Mouse (Mus musculus) forebrain, embryonic 14.5 days (tissue): ENCODE measurements at regions not wholly inside any gene's neighbourhood (a gene's known extent, or its start where the extent isn't known, plus 50 kb on each side); places are given as distances from the start of the nearest gene placed in this dataset.

Experiments
- ATAC-seq: fragments of 200-750 bp; cut with Nextera tagmentation; 2 replicates; pipeline ENCODE4 v1.8.0; 2017; ENCODE audit warnings: mild to moderate bottlenecking, moderate library complexity
- DNase-seq: peaks from one replicate; pipeline ENCODE4 v3.0.0-alpha.2; 2015; ENCODE audit warnings: low spot score
- H3K27ac ChIP-seq: fragments of 300-500 bp; sonication (generic); 2 replicates; pipeline ENCODE4 v1.5.1; 2014; ENCODE audit warnings: low read depth, mild to moderate bottlenecking, control low read depth, low read length, moderate library complexity
- H3K27me3 ChIP-seq: fragments of 300-500 bp; sonication (generic); replicated peaks from 2 replicates; pipeline ENCODE4 v1.6.1; 2014; ENCODE audit warnings: low read length, control low read depth, mixed read lengths; ENCODE audit not compliant: control insufficient read depth, insufficient read depth
- H3K36me3 ChIP-seq: fragments of 300-500 bp; sonication (generic); 2 replicates; pipeline ENCODE4 v1.6.1; 2014; ENCODE audit warnings: low read length, control low read depth; ENCODE audit not compliant: control insufficient read depth, insufficient read depth
- H3K4me1 ChIP-seq: fragments of 300-500 bp; sonication (generic); 2 replicates; pipeline ENCODE4 v1.6.1; 2014; ENCODE audit warnings: antibody characterized with exemption, low read length, control low read depth; ENCODE audit not compliant: control insufficient read depth, insufficient read depth
- H3K4me2 ChIP-seq: fragments of 300-500 bp; sonication (generic); 2 replicates; pipeline ENCODE4 v1.6.1; 2014; ENCODE audit warnings: mild to moderate bottlenecking, control low read depth, low read length
- H3K4me3 ChIP-seq: fragments of 300-500 bp; sonication (generic); 2 replicates; pipeline ENCODE4 v1.5.1; 2014; ENCODE audit warnings: low read depth, low read length, control low read depth
- H3K9ac ChIP-seq: fragments of 300-500 bp; sonication (generic); 2 replicates; pipeline ENCODE4 v1.6.1; 2014; ENCODE audit warnings: mild to moderate bottlenecking, low read length, control low read depth, moderate library complexity
- H3K9me3 ChIP-seq: fragments of 300-500 bp; sonication (generic); replicated peaks from 2 replicates; pipeline ENCODE4 v1.6.1; 2016; ENCODE audit warnings: low read length, control low read depth, mixed read lengths; ENCODE audit not compliant: control insufficient read depth
- WGBS: fragments of 180-500 bp; shearing (Covaris S2); extraction: QIAGEN DNeasy Blood & Tissue Kit; methylation state at CpG from one replicate; pipeline ENCODE4 v1.1.7; 2014; 5-methylcytosine and 5-hydroxymethylcytosine counted together

DNA sequence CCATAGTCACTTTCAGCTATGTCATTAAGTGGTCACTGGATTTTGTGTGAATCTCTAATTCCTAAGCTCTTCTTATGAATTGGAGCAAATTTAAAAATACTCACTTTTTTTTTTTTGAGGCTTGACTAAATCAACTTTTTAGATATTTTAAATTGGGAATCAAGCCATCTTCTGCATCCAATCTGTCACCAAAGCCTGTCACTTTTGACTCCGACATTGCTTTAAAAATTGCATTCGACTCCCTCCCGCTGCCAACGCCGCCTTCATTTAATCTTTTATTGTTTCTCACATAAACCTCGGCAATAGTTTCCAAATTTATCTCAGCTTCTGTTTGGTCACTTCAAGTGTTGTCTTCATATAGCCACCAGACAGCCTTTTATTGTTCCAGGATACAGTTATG is 109.8 kb upstream of the Rorb start:
- no peaks in the 10 kb centered on the region for H3K27me3 ChIP-seq
- H3K36me3 ChIP-seq = no peaks in the 10 kb centered on the region
- no peak overlapping the region for H3K4me2 ChIP-seq
- H3K9me3 ChIP-seq = no peaks in the 10 kb centered on the region
- no peak overlapping the region for H3K9ac ChIP-seq
- no peak overlapping the region for H3K27ac ChIP-seq
- peak; percentile 6 for DNase-seq
- no peaks in the 10 kb centered on the region for H3K4me1 ChIP-seq
- 83% methylated on average over 6 of the region's 6 CpGs for WGBS
- ATAC-seq = no peak
- H3K4me3 ChIP-seq = no peak overlapping the region

DNA sequence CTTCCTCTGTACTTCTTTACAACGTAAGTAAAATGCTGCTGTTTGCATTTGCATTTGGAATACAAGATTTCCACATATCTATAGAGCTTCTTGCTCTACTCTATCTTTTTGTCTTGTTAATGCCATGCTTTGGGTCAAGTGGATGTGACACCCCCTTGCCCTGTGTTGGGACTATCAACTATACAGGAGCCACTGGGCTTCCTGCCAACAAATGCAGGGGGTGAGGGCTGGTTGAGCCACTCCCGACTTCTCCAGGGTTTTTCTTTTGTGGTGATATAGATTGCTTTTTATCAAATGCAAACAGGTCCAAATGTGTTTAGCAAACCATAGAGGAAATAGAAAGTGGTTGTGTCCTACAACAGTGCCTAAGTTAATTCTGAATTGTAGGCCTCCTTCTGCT is 108.4 kb upstream of the Rorb start:
- H3K27ac ChIP-seq = no peak overlapping the region
- H3K4me1 ChIP-seq = no peaks in the 10 kb centered on the region
- whole genome bisulfite sequencing = 55% methylated on average over 2 of the region's 2 CpGs
- H3K9me3 ChIP-seq = no peaks in the 10 kb centered on the region
- H3K36me3 ChIP-seq = no peaks in the 10 kb centered on the region
- no peaks in the 10 kb centered on the region for H3K27me3 ChIP-seq
- H3K4me3 ChIP-seq = no peak overlapping the region
- ATAC-seq (no peak), DNase-seq (no peak)
- H3K9ac ChIP-seq = no peak overlapping the region
- H3K4me2 ChIP-seq = no peak overlapping the region

DNA sequence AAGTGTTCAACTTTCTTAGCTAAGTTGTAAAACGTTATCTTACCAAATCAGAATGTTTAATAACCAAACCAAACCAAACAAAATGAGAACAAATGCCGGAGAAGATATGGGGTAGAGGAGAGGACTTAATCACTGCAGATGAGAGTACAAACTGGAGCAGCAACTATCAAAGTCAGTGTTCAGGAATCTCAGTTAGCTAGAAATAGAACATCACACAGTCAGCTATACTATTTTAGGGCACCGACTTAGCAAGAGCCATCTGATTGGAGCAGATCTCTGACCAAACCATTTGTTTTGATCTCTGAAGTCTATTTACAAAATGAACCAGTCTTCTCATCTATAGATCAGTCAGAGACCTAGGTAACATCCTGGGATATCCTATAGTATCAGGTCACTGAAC is 107.7 kb upstream of the Rorb start:
- WGBS = 84% methylated on average over 3 of the region's 3 CpGs
- Histone ChIP-seq H3K4me2 (no peak overlapping the region), H3K9ac (no peak overlapping the region), H3K27ac (no peak overlapping the region), H3K4me1 (no peaks in the 10 kb centered on the region), H3K4me3 (no peak overlapping the region), H3K27me3 (no peaks in the 10 kb centered on the region), H3K9me3 (no peaks in the 10 kb centered on the region), H3K36me3 (no peaks in the 10 kb centered on the region)
- ATAC-seq (no peak), DNase-seq (no peak)

DNA sequence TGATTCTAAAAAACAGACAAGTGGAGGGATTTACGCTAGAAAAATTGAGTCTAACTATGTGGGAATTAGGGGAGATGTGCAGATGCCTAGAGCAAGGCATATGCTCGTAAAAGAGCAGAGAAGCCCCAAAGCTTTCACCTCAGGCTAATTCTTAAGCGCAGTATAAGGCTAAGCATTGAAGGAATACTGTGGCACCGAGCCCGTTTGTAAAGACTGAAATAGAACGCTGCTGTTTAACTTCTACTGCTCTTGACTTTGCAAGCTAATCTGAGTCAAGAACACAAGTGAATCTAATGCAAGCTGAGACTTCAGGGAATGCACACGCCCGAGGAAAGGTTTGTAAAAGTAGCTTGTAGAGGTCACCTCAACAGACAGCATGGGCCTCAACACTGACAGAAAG is 88.5 kb upstream of the Rorb start:
- Histone ChIP-seq H3K27me3 (no peaks in the 10 kb centered on the region), H3K27ac (no peak overlapping the region), H3K4me2 (no peak overlapping the region), H3K36me3 (no peaks in the 10 kb centered on the region), H3K9ac (no peak overlapping the region), H3K4me1 (no peaks in the 10 kb centered on the region), H3K9me3 (no peaks in the 10 kb centered on the region), H3K4me3 (no peak overlapping the region)
- no peak for DNase-seq
- WGBS = 81% methylated on average over 8 of the region's 8 CpGs
- no peak for ATAC-seq

DNA sequence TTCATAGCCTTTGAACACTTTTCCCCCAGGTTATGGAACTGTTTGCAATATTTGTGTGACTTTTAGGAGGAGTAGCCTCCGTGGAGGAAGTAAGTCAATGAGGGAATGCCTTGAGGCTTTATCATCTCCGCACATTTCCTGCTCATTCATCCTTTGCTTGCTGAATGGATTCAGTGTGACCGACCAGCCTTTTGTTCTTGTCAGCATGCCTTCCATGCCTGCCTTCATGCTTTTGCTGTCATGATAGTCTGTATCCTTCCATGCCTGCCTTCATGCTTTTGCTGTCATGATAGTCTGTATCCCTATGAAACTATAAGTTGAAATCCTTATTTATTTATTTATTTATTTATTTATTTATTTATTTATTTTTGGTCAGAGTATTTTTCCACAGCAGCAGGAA is 87.8 kb upstream of the Rorb start:
- Histone ChIP-seq H3K27me3 (no peaks in the 10 kb centered on the region), H3K4me1 (no peaks in the 10 kb centered on the region), H3K4me3 (no peak overlapping the region), H3K36me3 (no peaks in the 10 kb centered on the region), H3K4me2 (no peak overlapping the region), H3K27ac (no peak overlapping the region), H3K9me3 (no peaks in the 10 kb centered on the region), H3K9ac (no peak overlapping the region)
- 37% methylated on average over 3 of the region's 3 CpGs for WGBS
- ATAC-seq = no peak
- no peak for DNase-seq

DNA sequence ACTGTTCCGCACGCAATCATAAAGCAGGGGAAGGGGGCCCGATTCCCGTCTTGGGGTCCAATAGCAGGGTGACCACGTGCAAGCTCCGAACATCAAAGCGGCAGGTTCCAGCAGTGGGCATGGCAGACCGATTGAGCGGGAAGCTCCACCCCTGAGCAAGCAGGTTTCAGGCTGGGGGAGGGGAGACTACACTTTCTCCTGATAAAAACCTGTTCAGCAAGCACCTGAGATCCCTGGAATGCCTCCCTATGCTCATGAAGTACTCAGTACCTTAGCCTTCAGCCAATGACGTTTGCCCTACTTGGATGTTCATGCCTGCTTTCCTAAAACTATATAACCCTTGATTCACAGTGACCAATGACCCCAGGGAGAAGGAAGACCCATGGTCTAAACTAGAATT is 83.7 kb upstream of the Rorb start:
- DNase-seq (no peak), ATAC-seq (no peak)
- Histone ChIP-seq H3K4me2 (no peak overlapping the region), H3K4me3 (no peak overlapping the region), H3K27me3 (no peaks in the 10 kb centered on the region), H3K36me3 (no peaks in the 10 kb centered on the region), H3K9me3 (no peaks in the 10 kb centered on the region), H3K27ac (no peak overlapping the region), H3K4me1 (no peaks in the 10 kb centered on the region), H3K9ac (no peak overlapping the region)
- WGBS = 54% methylated on average over 10 of the region's 10 CpGs

DNA sequence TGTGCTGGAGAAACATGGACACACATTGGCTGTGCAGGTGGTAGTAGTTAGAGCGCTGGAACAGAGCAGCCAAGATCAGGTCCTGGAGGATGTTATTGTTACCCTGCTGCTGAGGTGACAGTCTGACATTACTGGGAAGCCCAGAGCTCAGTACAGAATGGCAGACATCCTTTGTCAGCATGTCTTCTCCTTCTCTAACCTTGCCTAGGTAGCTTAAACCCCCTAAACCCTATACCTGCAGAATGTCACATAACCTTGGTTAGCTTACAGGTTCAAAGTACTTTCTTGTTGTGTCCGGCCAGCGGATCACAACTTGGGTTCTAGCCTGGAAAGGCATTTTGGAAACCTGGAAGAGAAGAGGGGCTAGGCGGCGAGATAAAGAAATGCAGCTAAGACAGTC is 83.3 kb upstream of the Rorb start:
- Histone ChIP-seq H3K36me3 (no peaks in the 10 kb centered on the region), H3K27ac (no peak overlapping the region), H3K4me2 (no peak overlapping the region), H3K4me3 (no peak overlapping the region), H3K9me3 (no peaks in the 10 kb centered on the region), H3K4me1 (no peaks in the 10 kb centered on the region), H3K27me3 (no peaks in the 10 kb centered on the region), H3K9ac (no peak overlapping the region)
- ATAC-seq (no peak), DNase-seq (no peak)
- 79% methylated on average over 5 of the region's 5 CpGs for WGBS

DNA sequence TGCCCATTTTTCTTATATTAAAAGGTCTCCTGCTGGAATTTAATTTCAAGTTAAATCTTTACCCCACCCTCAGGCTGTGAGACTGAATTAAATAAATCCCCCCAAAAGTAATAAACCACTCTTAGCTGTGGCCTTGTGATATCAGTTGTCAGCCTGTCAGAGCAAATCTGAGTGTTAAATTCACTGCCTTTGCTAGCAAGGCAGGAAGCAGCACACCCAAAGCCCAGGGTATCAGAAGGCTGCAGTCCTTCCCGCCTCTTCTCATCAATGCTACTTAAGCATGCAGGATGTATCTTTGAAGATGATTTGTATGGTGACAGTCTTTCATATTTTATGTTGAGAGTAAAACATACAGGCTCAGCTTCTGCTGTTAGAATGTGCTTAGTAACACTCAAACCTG is 61.8 kb upstream of the Rorb start:
- no peak overlapping the region for H3K4me3 ChIP-seq
- WGBS = 72% methylated on average over 1 of the region's 1 CpGs
- no peaks in the 10 kb centered on the region for H3K27me3 ChIP-seq
- H3K4me1 ChIP-seq = no peaks in the 10 kb centered on the region
- no peak overlapping the region for H3K9ac ChIP-seq
- ATAC-seq (no peak), DNase-seq (no peak)
- no peak overlapping the region for H3K4me2 ChIP-seq
- no peaks in the 10 kb centered on the region for H3K36me3 ChIP-seq
- H3K9me3 ChIP-seq = no peaks in the 10 kb centered on the region
- no peak overlapping the region for H3K27ac ChIP-seq

DNA sequence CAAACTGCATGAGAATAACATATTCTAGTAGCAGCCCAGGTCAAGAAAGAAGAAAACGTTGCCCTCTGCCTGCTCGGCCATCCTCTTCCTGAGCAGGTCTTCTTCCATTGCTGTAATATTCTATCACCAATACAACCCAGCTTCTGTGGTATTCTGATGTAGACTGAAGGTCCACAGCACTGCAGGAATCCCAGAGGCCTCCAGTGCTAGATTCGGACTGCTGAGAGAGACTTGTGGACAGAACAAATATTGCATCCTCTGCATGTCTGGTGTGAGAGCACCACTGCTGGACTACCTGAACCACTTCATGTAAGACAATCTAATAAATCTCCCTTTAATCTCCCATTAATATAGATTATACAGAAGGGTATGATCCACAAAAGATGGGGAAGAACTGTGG is 59.8 kb upstream of the Rorb start:
- Histone ChIP-seq H3K4me1 (no peaks in the 10 kb centered on the region), H3K9me3 (no peaks in the 10 kb centered on the region), H3K9ac (no peak overlapping the region), H3K27me3 (no peaks in the 10 kb centered on the region), H3K4me3 (no peak overlapping the region), H3K27ac (no peak overlapping the region), H3K4me2 (no peak overlapping the region), H3K36me3 (no peaks in the 10 kb centered on the region)
- ATAC-seq = no peak
- no peak for DNase-seq
- WGBS = 92% methylated on average over 3 of the region's 3 CpGs
